ENCODE assay signal across 9 mouse cellular contexts in the genomic region with DNA sequence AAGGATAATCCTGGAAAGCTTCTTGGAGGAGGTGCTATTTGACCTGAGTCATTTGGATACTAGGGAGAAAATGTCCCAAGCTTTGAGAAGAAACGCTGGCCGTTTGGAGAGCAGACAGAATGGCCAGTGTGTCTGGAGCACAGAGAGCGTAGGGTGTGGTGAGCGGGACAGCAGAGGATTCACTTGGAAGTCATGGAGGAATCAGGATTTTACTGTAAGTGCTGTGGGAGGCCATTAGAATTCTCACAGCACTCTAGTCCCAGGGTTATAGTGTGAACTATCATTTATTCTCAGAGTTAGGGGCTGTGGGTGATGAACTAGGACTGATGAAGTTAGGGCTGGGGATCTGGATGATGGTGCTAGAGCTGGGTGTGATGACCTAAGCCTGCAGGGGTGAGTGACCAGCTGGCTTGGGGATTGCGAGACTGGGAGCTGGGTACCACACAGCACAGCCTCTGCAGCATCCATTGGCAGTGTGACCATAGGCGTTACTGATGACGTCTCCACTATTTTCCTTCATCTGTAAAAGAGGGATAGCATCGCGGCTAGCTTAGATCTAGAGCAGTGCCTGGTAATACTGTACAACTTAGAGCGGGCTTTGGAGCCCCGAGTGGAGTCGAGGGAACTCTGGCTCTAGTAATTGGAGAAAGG. TPM values are rescaled to one million over a fixed set of nuclear protein-coding genes. Genes with fewer than 3 reads are reported as not detected.
DNase-seq lines count a peak whose midpoint lies in the region; ATAC-seq lines count a peak whose summit lies in the region.
"Had no signal": no experiment of that assay in that cellular context is flagged by ENCODE, and none has a peak within 500 bp of the region (broad histone marks: within the 10 kb centered on the region; RNA-seq: fewer than 3 reads in every experiment).

No protein-coding gene starts in this region.

- H3K36me3 ChIP-seq in hindbrain, embryonic 10.5 days, result no peaks in the 10 kb centered on the region
- H3K36me3 ChIP-seq in hindbrain, embryonic 16.5 days (ENCODE audit: control insufficient read depth, insufficient read depth, low read length), result no peaks in the 10 kb centered on the region
- H3K36me3 ChIP-seq in heart, embryonic 15.5 days, result no peaks in the 10 kb centered on the region
- H3K36me3 ChIP-seq in macrophage (ENCODE audit: inconsistent target), result peaks cover 17% of the 10 kb centered on the region
- H3K36me3 ChIP-seq: G1E had no signal

- intact Hi-C loops in left cerebral cortex, postnatal 25 days (cut with DNase I), result loop anchor here (5.0 kb wide), 1 partner anchor 50 kb away; the partner anchor contains the start of gene Kdelr1

- DNase-seq in hindbrain, embryonic 10.5 days (ENCODE audit: low spot score), result no peak
- DNase-seq in CD4-positive helper T cell, adult 2 months (ENCODE audit: low read depth, low spot score), result peak; percentile 38
- DNase-seq in right cerebral cortex, adult 2 months (ENCODE audit: low spot score in 2 of 2), result no peak
- no peak for DNase-seq in left cerebral cortex, postnatal 25 days (ENCODE audit: low spot score in 2 of 2)
- DNase-seq in c-Kit-positive CD71-positive TER-119-positive erythroid progenitor cells, embryonic 14.5 days (ENCODE audit: low spot score), result no peak

- no peak overlapping the region for H3K9ac ChIP-seq in hindbrain, embryonic 16.5 days (ENCODE audit: low read depth, low read length)
- no peak overlapping the region for H3K9ac ChIP-seq in heart, embryonic 15.5 days

- 86% methylated on average over 12 of the region's 12 CpGs for WGBS in hindbrain, embryonic 10.5 days
- WGBS in hindbrain, embryonic 16.5 days, result 84% methylated on average over 12 of the region's 12 CpGs
- WGBS in heart, embryonic 15.5 days, result 81% methylated on average over 12 of the region's 12 CpGs
- 47% methylated on average over 12 of the region's 12 CpGs for WGBS in macrophage (ENCODE audit: missing documents)

- no peak overlapping the region for H3K4me2 ChIP-seq in hindbrain, embryonic 16.5 days (ENCODE audit: low read length)
- H3K4me2 ChIP-seq in heart, embryonic 15.5 days, result peak overlapping the region; percentile 74

- peak overlapping the region; percentile 56 for H3K4me3 ChIP-seq in hindbrain, embryonic 10.5 days
- no peak overlapping the region for H3K4me3 ChIP-seq in hindbrain, embryonic 16.5 days (ENCODE audit: low read length)
- no peak overlapping the region for H3K4me3 ChIP-seq in heart, embryonic 15.5 days
- H3K4me3 ChIP-seq in macrophage (ENCODE audit: inconsistent target), result no peak overlapping the region

- peaks cover 60% of the 10 kb centered on the region for H3K4me1 ChIP-seq in hindbrain, embryonic 10.5 days (replicated peaks)
- peaks cover 14% of the 10 kb centered on the region for H3K4me1 ChIP-seq in hindbrain, embryonic 16.5 days (ENCODE audit: control insufficient read depth, insufficient read depth, low read depth, low read length)
- peaks cover 48% of the 10 kb centered on the region for H3K4me1 ChIP-seq in heart, embryonic 15.5 days (replicated peaks)

- ATAC-seq in hindbrain, embryonic 16.5 days, result no peak
- no peak for ATAC-seq in heart, embryonic 15.5 days (replicated peaks; ENCODE audit: insufficient number of reproducible peaks, insufficient read depth, low FRiP score, low read depth)

- H3K27me3 ChIP-seq in hindbrain, embryonic 10.5 days (ENCODE audit: insufficient read depth, poor library complexity, severe bottlenecking), result peaks cover 21% of the 10 kb centered on the region
- no peaks in the 10 kb centered on the region for H3K27me3 ChIP-seq in hindbrain, embryonic 16.5 days (replicated peaks; ENCODE audit: control insufficient read depth, insufficient read depth, low read length)
- H3K27me3 ChIP-seq in heart, embryonic 15.5 days, result no peaks in the 10 kb centered on the region; the same call in 1 of the 2 replicates

- H3K79me2 ChIP-seq in macrophage (ENCODE audit: inconsistent target), result peaks cover 34% of the 10 kb centered on the region

- peaks cover 2% of the 10 kb centered on the region; the same call in 1 of the 2 replicates for H3K9me3 ChIP-seq in hindbrain, embryonic 10.5 days
- no peaks in the 10 kb centered on the region for H3K9me3 ChIP-seq in hindbrain, embryonic 16.5 days (ENCODE audit: control insufficient read depth, low read length)
- no peaks in the 10 kb centered on the region for H3K9me3 ChIP-seq in heart, embryonic 15.5 days (replicated peaks)
- H3K9me3 ChIP-seq: G1E had no signal

- peak overlapping the region; percentile 89 for H3K27ac ChIP-seq in hindbrain, embryonic 10.5 days
- no peak overlapping the region for H3K27ac ChIP-seq in hindbrain, embryonic 16.5 days (ENCODE audit: low read depth, low read length)
- H3K27ac ChIP-seq in heart, embryonic 15.5 days, result peak overlapping the region; percentile 93
- peak overlapping the region; percentile 100 for H3K27ac ChIP-seq in macrophage

RNA-seq across cellular contexts. Expression of gene Emp3, which starts 0.9 kb away (rescaled TPM):
- polyA plus RNA-seq in hindbrain, embryonic 10.5 days (2016; fragmentation: Nextera tagmentation; extraction: Ambion mirVana), result 16.7 and 29.7 TPM in 2 replicates
- polyA plus RNA-seq in hindbrain, embryonic 16.5 days (2015; fragmentation: Nextera tagmentation; extraction: Ambion mirVana), result 33.2 and 39.9 TPM in 2 replicates
- polyA plus RNA-seq in heart, embryonic 15.5 days (2015; fragmentation: Nextera tagmentation; extraction: Ambion mirVana), result 71.5 and 108 TPM in 2 replicates
- 100 to 1,000 TPM in 1 of 26 experiments, 10 to 100 TPM in 25; 13.0 to 118 (median 50.6) TPM for total RNA-seq in macrophage (2018; cell fraction: chromatin; rRNA removed)
- 100 to 1,000 TPM; 259 to 551 (median 444) TPM for total RNA-seq in macrophage (2018; cell fraction: cytosol; rRNA removed)
- 100 to 1,000 TPM in 24 of 26 experiments, 10 to 100 TPM in 2; 48.0 to 297 (median 164) TPM for total RNA-seq in macrophage (2018; cell fraction: nucleus; rRNA removed)
- polyA plus RNA-seq in macrophage (2018), result 271 to 666 TPM (median 552 TPM) in 3 replicates
- total RNA-seq in left cerebral cortex, postnatal 25 days (2021), result 1 to 10 TPM; 6.6 to 7.2 TPM

RNA-seq across cellular contexts. Expression of gene Ccdc114, which starts 1.8 kb away (rescaled TPM):
- 6.5 and 7.7 TPM in 2 replicates for polyA plus RNA-seq in hindbrain, embryonic 10.5 days (2016; fragmentation: Nextera tagmentation; extraction: Ambion mirVana)
- polyA plus RNA-seq in hindbrain, embryonic 16.5 days (2015; fragmentation: Nextera tagmentation; extraction: Ambion mirVana), result 6.6 and 8.7 TPM in 2 replicates
- polyA plus RNA-seq in heart, embryonic 15.5 days (2015; fragmentation: Nextera tagmentation; extraction: Ambion mirVana), result 3.4 and 3.6 TPM in 2 replicates
- total RNA-seq in macrophage (2018; cell fraction: chromatin; rRNA removed), result 10 to 100 TPM in 10 of 26 experiments, 1 to 10 TPM in 16; 2.1 to 15.0 (median 8.9) TPM
- total RNA-seq in macrophage (2018; cell fraction: cytosol; rRNA removed), result 1 to 10 TPM in 7 of 26 experiments, under 1 TPM in 19; 0.33 to 1.5 (median 0.86) TPM
- 10 to 100 TPM in 1 of 26 experiments, 1 to 10 TPM in 25; 1.2 to 10.6 (median 3.5) TPM for total RNA-seq in macrophage (2018; cell fraction: nucleus; rRNA removed)
- polyA plus RNA-seq in macrophage (2018), result 0.65 to 1.0 TPM (median 1.0 TPM) in 3 replicates
- 1 to 10 TPM; 1.6 to 2.9 TPM for total RNA-seq in left cerebral cortex, postnatal 25 days (2021)

RNA-seq across cellular contexts. Expression of gene Tmem143, which starts 25.3 kb away (rescaled TPM):
- polyA plus RNA-seq in hindbrain, embryonic 10.5 days (2016; fragmentation: Nextera tagmentation; extraction: Ambion mirVana), result 4.5 and 4.8 TPM in 2 replicates
- 6.5 and 8.2 TPM in 2 replicates for polyA plus RNA-seq in hindbrain, embryonic 16.5 days (2015; fragmentation: Nextera tagmentation; extraction: Ambion mirVana)
- polyA plus RNA-seq in heart, embryonic 15.5 days (2015; fragmentation: Nextera tagmentation; extraction: Ambion mirVana), result 6.6 and 8.0 TPM in 2 replicates
- total RNA-seq in macrophage (2018; cell fraction: chromatin; rRNA removed), result 10 to 100 TPM in 9 of 26 experiments, 1 to 10 TPM in 17; 1.3 to 18.9 (median 7.3) TPM
- 10 to 100 TPM in 11 of 26 experiments, 1 to 10 TPM in 15; 6.6 to 14.2 (median 9.7) TPM for total RNA-seq in macrophage (2018; cell fraction: cytosol; rRNA removed)
- total RNA-seq in macrophage (2018; cell fraction: nucleus; rRNA removed), result 10 to 100 TPM in 7 of 26 experiments, 1 to 10 TPM in 19; 2.1 to 19.1 (median 6.3) TPM
- 11.6 to 13.1 TPM (median 12.8 TPM) in 3 replicates for polyA plus RNA-seq in macrophage (2018)
- 10 to 100 TPM; 17.6 to 20.1 TPM for total RNA-seq in left cerebral cortex, postnatal 25 days (2021)

RNA-seq across cellular contexts. Expression of gene Syngr4, which starts 25.6 kb away (rescaled TPM):
- 1.1 and 1.3 TPM in 2 replicates for polyA plus RNA-seq in hindbrain, embryonic 10.5 days (2016; fragmentation: Nextera tagmentation; extraction: Ambion mirVana)
- 0.22 TPM in 1 of 2 replicates, not detected in the other for polyA plus RNA-seq in hindbrain, embryonic 16.5 days (2015; fragmentation: Nextera tagmentation; extraction: Ambion mirVana)
- polyA plus RNA-seq in heart, embryonic 15.5 days (2015; fragmentation: Nextera tagmentation; extraction: Ambion mirVana), result 0.65 and 0.76 TPM in 2 replicates
- total RNA-seq in macrophage (2018; cell fraction: chromatin; rRNA removed), result not detected
- total RNA-seq in macrophage (2018; cell fraction: cytosol; rRNA removed), result under 1 TPM in 3 of 26 experiments, not detected in 23; 0.19 to 0.33 (median 0.23) TPM
- not detected for total RNA-seq in macrophage (2018; cell fraction: nucleus; rRNA removed)
- polyA plus RNA-seq in macrophage (2018), result not detected in 3 replicates
- total RNA-seq in left cerebral cortex, postnatal 25 days (2021), result not detected

RNA-seq across cellular contexts. Expression of gene Grin2d, which starts 43.9 kb away (rescaled TPM):
- polyA plus RNA-seq in hindbrain, embryonic 10.5 days (2016; fragmentation: Nextera tagmentation; extraction: Ambion mirVana), result 0.19 and 0.33 TPM in 2 replicates
- polyA plus RNA-seq in hindbrain, embryonic 16.5 days (2015; fragmentation: Nextera tagmentation; extraction: Ambion mirVana), result 3.3 and 3.4 TPM in 2 replicates
- 0.21 and 0.27 TPM in 2 replicates for polyA plus RNA-seq in heart, embryonic 15.5 days (2015; fragmentation: Nextera tagmentation; extraction: Ambion mirVana)
- total RNA-seq in macrophage (2018; cell fraction: chromatin; rRNA removed), result under 1 TPM in 18 of 26 experiments, not detected in 8; 0.12 to 0.65 (median 0.28) TPM
- under 1 TPM in 24 of 26 experiments, not detected in 2; 0.03 to 0.13 (median 0.05) TPM for total RNA-seq in macrophage (2018; cell fraction: cytosol; rRNA removed)
- total RNA-seq in macrophage (2018; cell fraction: nucleus; rRNA removed), result under 1 TPM in 17 of 26 experiments, not detected in 9; 0.06 to 0.50 (median 0.21) TPM
- polyA plus RNA-seq in macrophage (2018), result 0.11 to 0.12 TPM in 2 of 3 replicates, not detected in the other
- 10 to 100 TPM; 10.9 TPM for total RNA-seq in left cerebral cortex, postnatal 25 days (2021)
